Mouse (Mus musculus): ENCODE measurements around the gene Gm10563. TPM values are rescaled to one million over a fixed set of nuclear protein-coding genes. Genes with fewer than 3 reads are reported as not detected.
A peak's percentile ranks its signal among the peaks of the same experiment; 100 is the strongest.
"Not testable (repeated sequence)": the region's sequence is repeated elsewhere in the genome, so short reads cannot be mapped to it uniquely, and the experiment has no call there.

Gene Gm10563
- not detected for total RNA-seq (2021)
- long read RNA-seq, experiment 1, partial matches to known transcripts, result 0 of 3 reads
- long read RNA-seq, experiment 1, other reads (novel, unspliced or antisense), result 3 of 3 reads
- long read RNA-seq, experiment 2, partial matches to known transcripts, result 0 of 5 reads
- long read RNA-seq, experiment 2, other reads (novel, unspliced or antisense), result 5 of 5 reads

DNA sequence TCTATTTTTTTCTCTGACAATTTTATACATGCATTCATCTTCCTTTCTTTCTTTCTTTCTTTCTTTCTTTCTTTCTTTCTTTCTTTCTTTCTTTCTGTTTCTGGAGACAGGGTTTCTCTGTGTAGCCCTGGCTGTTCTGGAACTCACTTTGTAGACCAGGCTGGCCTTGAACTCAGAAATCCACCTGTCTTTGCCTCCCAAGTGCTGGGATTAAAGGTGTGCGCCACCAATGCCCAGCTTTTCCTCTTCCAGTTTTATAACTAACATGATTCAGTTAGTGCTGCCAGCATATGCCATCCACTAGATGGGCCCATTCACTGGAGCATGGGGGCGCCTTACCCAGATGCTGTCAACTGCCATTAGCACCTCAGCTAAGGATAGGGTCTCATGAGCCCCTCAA is at the start of gene Gm10563:
Gene Gm10563 (minus strand): TSS at position 101 of the 400 bp plus-strand sequence.
- not testable (repeated sequence) for DNase-seq

GRCm38 (mm10) chr4:155694482-155695401 is 49.5 kb upstream of the Gm10563 start:
- DNase-seq, result peak; percentile 57

GRCm38 (mm10) chr4:155694111-155694481 is 48.9 kb upstream of the Gm10563 start, which contains the start of gene Fndc10:
Fndc10 (plus strand) TSS chr4:155694342.
- DNase-seq, result peak; percentile 58

- DNase-seq, result no peak
These were observed 47.2 kb upstream of the Gm10563 start for GRCm38 (mm10) chr4:155692421-155692820.

GRCm38 (mm10) chr4:155690571-155691375 is 45.6 kb upstream of the Gm10563 start:
- DNase-seq, result no peak

DNA sequence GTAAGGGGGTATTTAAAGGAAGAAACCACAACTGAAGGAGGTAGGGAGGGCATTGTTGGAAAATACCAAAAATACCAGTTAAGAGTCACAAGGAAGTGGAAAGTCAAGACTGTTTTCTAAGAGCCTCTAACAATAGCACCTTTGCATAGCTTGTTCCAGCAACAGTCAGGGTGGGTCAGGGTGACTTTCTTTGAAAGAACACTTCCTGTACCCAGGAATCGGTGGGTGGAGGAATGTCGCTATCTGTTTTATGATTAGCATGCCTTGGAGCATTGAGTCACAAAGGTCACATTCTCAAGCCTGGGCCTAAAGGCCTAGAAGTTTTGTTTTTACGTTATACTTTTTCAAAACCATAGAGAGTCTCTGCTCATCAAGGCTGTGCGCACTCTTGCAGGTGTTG is 42.6 kb upstream of the Gm10563 start:
- not testable (repeated sequence) for DNase-seq

DNA sequence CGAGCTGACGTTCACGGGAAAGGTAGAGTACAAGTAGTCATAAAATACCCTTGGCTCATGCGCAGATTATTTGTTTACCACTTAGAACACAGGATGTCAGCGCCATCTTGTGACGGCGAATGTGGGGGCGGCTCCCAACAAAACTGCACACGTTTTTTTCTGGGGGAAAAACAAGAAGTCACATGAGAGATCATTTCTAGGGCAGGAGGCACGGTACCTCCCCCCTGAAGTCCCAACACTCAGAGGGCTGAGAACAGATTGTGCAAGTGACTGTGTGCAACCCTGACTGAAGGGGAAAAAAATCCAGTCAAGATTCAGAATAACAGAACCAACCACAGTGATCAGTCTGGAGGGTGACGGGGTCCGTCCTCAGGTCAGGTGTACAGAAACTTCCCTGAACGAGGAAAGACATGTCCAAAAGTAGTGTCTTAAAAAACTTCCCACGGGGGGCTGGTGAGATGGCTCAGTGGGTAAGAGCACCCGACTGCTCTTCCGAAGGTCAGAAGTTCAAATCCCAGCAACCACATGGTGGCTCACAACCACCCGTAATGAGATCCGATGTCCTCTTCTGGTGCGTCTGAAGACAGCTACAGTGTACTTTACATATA is 38.6 kb upstream of the Gm10563 start:
- not testable (repeated sequence) for DNase-seq

GRCm38 (mm10) chr4:155675991-155676390 is 30.8 kb upstream of the Gm10563 start:
- no peak for DNase-seq

DNA sequence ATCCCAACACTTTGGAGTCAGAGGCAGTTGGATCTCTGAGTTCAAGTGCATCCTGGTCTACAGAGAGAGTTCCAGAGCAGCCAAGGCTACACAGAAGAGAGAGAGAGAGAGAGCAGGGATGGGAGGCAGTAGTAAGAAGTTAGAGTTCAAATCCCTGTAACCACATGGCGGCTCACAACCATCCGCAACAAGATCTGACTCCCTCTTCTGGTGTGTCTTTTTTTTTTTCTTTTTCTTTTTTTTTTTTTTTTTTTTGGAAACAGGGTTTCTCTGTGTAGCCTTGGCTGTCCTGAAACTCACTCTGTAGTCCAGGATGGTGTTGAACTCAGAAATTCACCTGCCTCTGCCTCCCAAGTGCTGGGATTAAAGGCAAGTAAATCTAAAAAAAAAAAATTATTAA is 26.9 kb upstream of the Gm10563 start:
- DNase-seq, result no peak

GRCm38 (mm10) chr4:155670236-155670635 is 25.0 kb upstream of the Gm10563 start:
- DNase-seq, result not testable (repeated sequence)

- DNase-seq, result no peak
These were observed 24.4 kb upstream of the Gm10563 start for GRCm38 (mm10) chr4:155669598-155670075.

DNA sequence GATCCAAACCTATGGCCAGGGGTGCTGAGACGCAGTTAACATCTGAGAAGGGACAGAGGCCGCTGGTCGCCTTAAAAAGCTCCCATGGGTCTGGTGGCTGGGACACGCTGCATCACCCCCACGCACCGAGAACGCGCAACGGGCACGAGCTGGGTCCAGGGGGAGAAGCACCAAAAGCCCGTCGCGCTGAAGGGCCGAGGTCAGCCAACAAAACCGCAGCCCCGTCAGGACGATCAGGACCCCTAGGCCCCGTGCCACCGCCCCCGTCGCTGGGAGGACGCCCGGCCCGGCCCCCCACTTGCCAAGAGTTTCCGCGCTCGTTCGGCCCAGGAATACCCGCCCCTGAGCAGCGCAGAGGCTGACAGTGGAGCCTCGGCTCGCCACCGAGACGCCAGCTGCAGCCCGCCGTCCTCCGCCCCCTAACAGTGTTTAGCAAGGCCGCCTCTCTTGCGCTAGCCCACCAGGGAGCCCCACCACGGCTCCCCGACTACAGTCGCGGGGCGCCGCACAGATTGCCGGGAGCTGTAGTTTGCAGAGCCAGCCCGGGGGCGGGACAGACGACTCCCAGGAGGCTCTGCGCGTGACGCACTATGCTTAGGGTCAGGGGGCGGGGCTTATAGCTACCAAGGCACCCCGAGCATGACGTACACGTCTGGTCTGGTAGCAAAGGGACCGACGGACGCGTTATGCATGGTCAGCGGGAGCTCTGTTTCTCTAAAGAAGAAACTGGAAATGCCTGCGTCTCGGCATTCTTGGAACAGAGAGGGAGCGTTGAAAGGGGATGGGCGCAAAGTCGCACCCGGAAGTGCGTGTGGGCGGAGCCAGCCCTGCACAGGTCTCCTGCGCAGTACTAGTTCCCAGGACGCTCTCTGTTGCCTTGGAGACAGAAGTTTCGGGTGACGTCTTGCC is 23.7 kb upstream of the Gm10563 start, which contains the start of gene Mib2:
Gene Mib2 (minus strand): TSS at position 510 of the 909 bp plus-strand sequence.
- peak; percentile 95 for DNase-seq

- no peak for DNase-seq
These were observed 21.7 kb upstream of the Gm10563 start for GRCm38 (mm10) chr4:155666903-155667302.

DNA sequence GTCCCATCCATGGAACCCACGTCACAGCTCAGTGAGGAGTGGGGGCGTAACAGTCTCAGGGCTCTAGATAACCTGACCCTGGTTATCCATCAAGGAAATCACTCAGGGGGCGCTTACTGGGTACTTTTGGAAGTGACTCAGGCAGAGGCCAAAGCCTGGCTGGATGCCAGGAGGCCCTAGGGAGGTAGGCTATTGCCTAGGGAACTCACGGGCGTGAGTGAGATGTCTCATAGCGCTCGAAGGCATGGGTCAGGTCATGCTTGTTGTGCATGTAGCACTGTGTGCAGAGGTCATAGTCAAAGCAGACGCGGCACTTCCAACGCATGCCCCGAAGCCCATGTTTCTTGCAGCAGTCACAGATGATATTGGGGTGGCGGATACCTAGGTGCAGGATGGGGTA is 15.4 kb upstream of the Gm10563 start:
- no peak for DNase-seq

DNA sequence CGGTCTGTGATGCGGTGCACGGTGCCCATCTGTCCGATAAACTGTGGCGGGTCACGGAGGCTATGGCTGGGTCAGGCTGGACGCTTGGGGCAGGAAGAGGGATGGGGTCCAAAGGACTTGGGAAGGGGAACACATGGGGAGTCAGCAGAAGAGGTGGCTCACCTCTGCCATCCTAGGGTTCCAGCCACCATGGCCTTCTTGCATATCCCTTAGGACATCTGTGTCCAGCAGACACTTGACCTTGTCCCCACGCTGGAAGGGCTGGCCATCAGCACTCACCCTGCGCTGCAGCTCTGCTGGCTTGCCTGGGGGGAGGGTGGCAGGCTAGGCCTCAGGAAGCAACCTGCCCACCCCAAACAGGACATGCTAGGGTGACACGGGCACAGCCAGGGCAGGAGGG is 13.8 kb upstream of the Gm10563 start:
- DNase-seq, result no peak

DNA sequence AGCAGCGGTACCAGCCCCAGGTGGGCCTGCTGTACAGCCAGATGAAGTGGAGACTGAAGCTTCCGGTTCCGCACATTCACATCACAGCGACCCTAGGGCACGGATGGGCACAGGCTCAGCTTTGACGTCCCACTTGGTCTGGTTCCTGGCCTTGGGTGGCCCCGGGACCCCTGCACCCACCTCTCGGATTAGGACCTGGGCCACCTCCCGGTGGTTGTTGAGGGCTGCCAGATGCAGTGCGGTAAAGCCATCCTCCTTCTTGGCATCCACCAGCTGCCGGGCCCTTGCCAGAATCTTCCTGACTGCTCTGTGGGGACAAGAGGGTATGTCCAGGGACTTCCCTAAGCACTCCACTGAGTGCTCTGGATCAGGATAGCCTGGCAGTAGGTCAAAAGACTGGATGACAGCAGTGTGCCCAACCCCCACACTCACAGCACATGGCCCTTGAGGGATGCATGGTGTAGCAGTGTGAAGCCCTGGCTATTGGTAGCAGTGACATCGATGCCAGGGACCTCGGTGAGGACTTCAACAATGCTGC is 11.1 kb upstream of the Gm10563 start:
- no peak for DNase-seq

GRCm38 (mm10) chr4:155654456-155655298 is 9.5 kb upstream of the Gm10563 start:
- DNase-seq, result peak; percentile 58

- no peak for DNase-seq
These were observed 8.9 kb upstream of the Gm10563 start for GRCm38 (mm10) chr4:155654183-155654455.

GRCm38 (mm10) chr4:155653451-155654182 is 8.4 kb upstream of the Gm10563 start:
- DNase-seq, result no peak

Measured in gastrocnemius, postnatal 25 days (tissue).